In the genomic region with DNA sequence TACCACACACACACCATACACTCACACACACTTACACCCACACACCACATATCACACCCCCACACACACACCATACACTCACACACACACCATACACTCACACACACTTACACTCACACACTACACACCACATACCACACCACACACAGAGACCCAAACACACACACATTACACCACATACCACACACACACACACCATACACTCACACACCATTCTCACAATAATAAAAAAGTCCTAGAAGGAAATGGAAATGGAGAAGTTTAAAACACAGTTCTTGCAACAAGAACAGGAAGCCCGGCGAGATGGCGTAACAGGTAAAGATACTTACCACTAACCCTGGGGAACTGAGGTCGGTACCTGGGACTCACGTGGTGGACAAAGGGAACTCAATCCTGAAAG, we compare ENCODE assay signal across 24 mouse cellular contexts. TPM values are rescaled to one million over a fixed set of nuclear protein-coding genes. Genes with fewer than 3 reads are reported as not detected.
DNase-seq lines count a peak whose midpoint lies in the region; ATAC-seq and TF ChIP-seq lines count a peak whose summit lies in the region.
"Had no signal": no experiment of that assay in that cellular context is flagged by ENCODE, and none has a peak within 500 bp of the region (broad histone marks: within the 10 kb centered on the region; RNA-seq: fewer than 3 reads in every experiment).

No protein-coding gene starts in this region.

- no peak overlapping the region for H3K9ac ChIP-seq in embryonic facial prominence, embryonic 13.5 days
- H3K9ac ChIP-seq in intestine, postnatal 0 days (ENCODE audit: low read depth, low read length), result no peak overlapping the region
- H3K9ac ChIP-seq: hindbrain, embryonic 12.5 days; midbrain, embryonic 15.5 days had no signal

- H3K4me2 ChIP-seq in embryonic facial prominence, embryonic 13.5 days, result no peak overlapping the region
- H3K4me2 ChIP-seq in intestine, postnatal 0 days (replicated peaks; ENCODE audit: low read depth), result no peak overlapping the region
- H3K4me2 ChIP-seq: hindbrain, embryonic 12.5 days; liver, embryonic 11.5 days; midbrain, embryonic 15.5 days had no signal

- 86% methylated on average over 5 of the region's 5 CpGs for whole genome bisulfite sequencing in embryonic facial prominence, embryonic 13.5 days
- 93% methylated on average over 5 of the region's 5 CpGs for WGBS in embryonic facial prominence, embryonic 10.5 days
- WGBS in intestine, postnatal 0 days, result 88% methylated on average over 5 of the region's 5 CpGs

- peaks cover 3% of the 10 kb centered on the region; the same call in 1 of the 2 replicates for H3K9me3 ChIP-seq in embryonic facial prominence, embryonic 13.5 days
- H3K9me3 ChIP-seq in embryonic facial prominence, embryonic 10.5 days, result peaks cover 10% of the 10 kb centered on the region
- no peaks in the 10 kb centered on the region for H3K9me3 ChIP-seq in intestine, postnatal 0 days (ENCODE audit: control insufficient read depth)

- no peaks in the 10 kb centered on the region; the same call in 1 of the 2 replicates for H3K36me3 ChIP-seq in embryonic facial prominence, embryonic 13.5 days
- peaks cover 6% of the 10 kb centered on the region for H3K36me3 ChIP-seq in embryonic facial prominence, embryonic 10.5 days (replicated peaks)
- H3K36me3 ChIP-seq in intestine, postnatal 0 days (ENCODE audit: control insufficient read depth, insufficient read depth), result no peaks in the 10 kb centered on the region
- H3K36me3 ChIP-seq: midbrain, embryonic 15.5 days had no signal

- no peak for DNase-seq in embryonic facial prominence, embryonic 10.5 days (ENCODE audit: low spot score)
- peak; percentile 59 for DNase-seq in 416B (ENCODE audit: low read depth)
- no peak for DNase-seq in Muller cell, postnatal 12 days (ENCODE audit: inconsistent ontology term)
- DNase-seq: adrenal gland, adult 2 months; cerebellum, adult 8-10 months; kidney, adult 2 months; kidney, postnatal 14 days; lung, adult 18-20 months; lung, postnatal 14 days; right cerebral cortex, adult 18-20 months; right cerebral cortex, postnatal 4 days; thymus, adult 2 months; thymus, postnatal 4 days had no signal

- ATAC-seq in embryonic facial prominence, embryonic 13.5 days (ENCODE audit: insufficient number of reproducible peaks, insufficient read depth, low FRiP score, low TSS enrichment, low read depth), result 0 out of 2 replicates have a peak, but pooled peaks have one; percentile 44
- peak; percentile 66 for ATAC-seq in granulocyte monocyte progenitor cell, adult 5-6 weeks (replicated peaks; ENCODE audit: poor library complexity, severe bottlenecking)
- ATAC-seq in neutrophil, adult 5-6 weeks (ENCODE audit: extremely low read depth, insufficient number of reproducible peaks, low FRiP score, poor library complexity, severe bottlenecking), result peak; percentile 64
- no peak for ATAC-seq in intestine, postnatal 0 days
- ATAC-seq: inflammation-experienced regulatory T-cells, adult 6 months; midbrain, embryonic 15.5 days had no signal

- no peaks in the 10 kb centered on the region for H3K4me1 ChIP-seq in embryonic facial prominence, embryonic 13.5 days
- no peaks in the 10 kb centered on the region for H3K4me1 ChIP-seq in embryonic facial prominence, embryonic 10.5 days
- no peaks in the 10 kb centered on the region for H3K4me1 ChIP-seq in intestine, postnatal 0 days (replicated peaks; ENCODE audit: control insufficient read depth, insufficient read depth, low read length)
- H3K4me1 ChIP-seq: heart, embryonic 10.5 days; hindbrain, embryonic 12.5 days; midbrain, embryonic 15.5 days had no signal

- peaks cover 6% of the 10 kb centered on the region for H3K27me3 ChIP-seq in embryonic facial prominence, embryonic 13.5 days
- peaks cover 23% of the 10 kb centered on the region for H3K27me3 ChIP-seq in embryonic facial prominence, embryonic 10.5 days (replicated peaks; ENCODE audit: low read depth, poor library complexity, severe bottlenecking)
- no peaks in the 10 kb centered on the region for H3K27me3 ChIP-seq in intestine, postnatal 0 days (replicated peaks; ENCODE audit: control insufficient read depth, insufficient read depth, low read length)
- H3K27me3 ChIP-seq: midbrain, embryonic 15.5 days had no signal

- no peak overlapping the region for H3K27ac ChIP-seq in embryonic facial prominence, embryonic 13.5 days
- H3K27ac ChIP-seq in embryonic facial prominence, embryonic 10.5 days (replicated peaks), result no peak overlapping the region
- H3K27ac ChIP-seq in intestine, postnatal 0 days (ENCODE audit: low read depth, low read length), result no peak overlapping the region
- H3K27ac ChIP-seq: heart, embryonic 10.5 days; hindbrain, embryonic 12.5 days; layer of hippocampus, adult 2 months; midbrain, embryonic 15.5 days had no signal

- TF ChIP-seq CTCF in intestine, postnatal 0 days (IDR thresholded peaks at IDR 0.05; ENCODE audit: low read depth), result no peak

- H3K4me3 ChIP-seq in embryonic facial prominence, embryonic 13.5 days, result no peak overlapping the region
- H3K4me3 ChIP-seq in embryonic facial prominence, embryonic 10.5 days, result no peak overlapping the region
- H3K4me3 ChIP-seq in intestine, postnatal 0 days (ENCODE audit: low read depth, low read length), result no peak overlapping the region
- H3K4me3 ChIP-seq: heart, embryonic 10.5 days; hindbrain, embryonic 12.5 days; layer of hippocampus, adult 2 months; midbrain, embryonic 15.5 days had no signal

RNA-seq across cellular contexts. Expression of gene Chac1, which starts 5.8 kb away (rescaled TPM):
- 1.7 and 1.8 TPM in 2 replicates for polyA plus RNA-seq in embryonic facial prominence, embryonic 13.5 days (2015; fragmentation: Nextera tagmentation; extraction: Ambion mirVana)
- polyA plus RNA-seq in embryonic facial prominence, embryonic 10.5 days (2016; fragmentation: Nextera tagmentation; extraction: Ambion mirVana), result 0.90 and 1.1 TPM in 2 replicates
- not detected in 2 replicates for total RNA-seq in granulocyte monocyte progenitor cell, adult 5-6 weeks (2014; fragmentation: Nextera tagmentation)
- not detected in 2 replicates for total RNA-seq in granulocyte monocyte progenitor cell, adult 5-6 weeks (2017)
- total RNA-seq in neutrophil, adult 5-6 weeks (2017), result 18.5 and 18.9 TPM in 2 replicates
- 1.1 and 1.4 TPM in 2 replicates for polyA plus RNA-seq in intestine, postnatal 0 days (2015; fragmentation: Nextera tagmentation; extraction: Ambion mirVana)
- total RNA-seq: megakaryocyte-erythroid progenitor cell, adult 5-6 weeks had no signal
- polyA plus RNA-seq: inflammation-experienced regulatory T-cells, adult 6 months had no signal

RNA-seq across cellular contexts. Expression of gene Dll4, which starts 31.2 kb away (rescaled TPM):
- polyA plus RNA-seq in embryonic facial prominence, embryonic 13.5 days (2015; fragmentation: Nextera tagmentation; extraction: Ambion mirVana), result 4.2 and 4.6 TPM in 2 replicates
- 4.4 and 4.6 TPM in 2 replicates for polyA plus RNA-seq in embryonic facial prominence, embryonic 10.5 days (2016; fragmentation: Nextera tagmentation; extraction: Ambion mirVana)
- total RNA-seq in granulocyte monocyte progenitor cell, adult 5-6 weeks (2014; fragmentation: Nextera tagmentation), result not detected in 2 replicates
- not detected in 2 replicates for total RNA-seq in granulocyte monocyte progenitor cell, adult 5-6 weeks (2017)
- total RNA-seq in neutrophil, adult 5-6 weeks (2017), result not detected in 2 replicates
- polyA plus RNA-seq in intestine, postnatal 0 days (2015; fragmentation: Nextera tagmentation; extraction: Ambion mirVana), result 3.7 and 4.1 TPM in 2 replicates
- total RNA-seq: megakaryocyte-erythroid progenitor cell, adult 5-6 weeks had no signal
- polyA plus RNA-seq: inflammation-experienced regulatory T-cells, adult 6 months had no signal
